Mouse (Mus musculus): ENCODE measurements around the gene Psme3.

DNA sequence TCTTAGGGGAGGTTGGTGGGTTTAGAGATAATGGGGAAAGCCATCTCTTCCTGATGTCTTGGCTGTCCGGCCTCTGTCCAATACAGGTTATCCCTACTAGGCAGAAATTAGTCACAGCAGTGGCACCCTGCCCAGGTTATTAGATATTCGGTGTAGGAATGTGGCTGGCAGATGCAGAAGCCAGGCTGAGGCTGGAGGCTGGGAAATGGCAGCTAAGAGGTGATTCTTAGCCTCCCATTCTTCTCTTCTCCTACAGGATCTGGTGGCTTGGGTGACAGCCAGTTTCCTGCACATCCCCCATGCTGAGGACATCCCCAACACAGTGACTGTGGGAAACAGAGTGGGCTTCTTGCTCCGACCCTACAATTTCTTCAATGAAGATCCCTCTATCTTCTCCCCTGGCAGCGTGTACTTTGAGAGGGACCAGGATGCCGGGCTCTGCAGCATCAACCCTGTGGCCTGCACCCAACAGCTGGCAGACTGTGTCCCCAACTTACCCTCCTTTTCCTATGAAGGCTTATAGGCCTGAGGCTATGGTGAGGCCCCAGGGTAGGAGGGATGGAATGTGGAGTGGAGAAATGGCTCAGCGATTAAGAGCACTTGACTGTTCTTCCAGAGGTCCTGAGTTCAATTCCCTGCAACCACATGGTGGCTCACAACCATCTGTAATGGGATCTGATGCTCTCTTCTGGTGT, 13.1 kb downstream of the Psme3 start:
- TF ChIP-seq CTCF (IDR thresholded peaks at IDR 0.05; ENCODE audit: low read depth, low read length) = no peak
- no peak for TF ChIP-seq TAL1 (conservative IDR thresholded peaks at IDR 0.05; ENCODE audit: low read depth, low read length)
- no peak for TF ChIP-seq GATA2 (IDR thresholded peaks at IDR 0.05; ENCODE audit: borderline replicate concordance, low read depth, low read length)
- TF ChIP-seq GATA1 (IDR thresholded peaks at IDR 0.05; ENCODE audit: borderline replicate concordance, low read length) = no peak
- no peak for TF ChIP-seq POLR2AphosphoS5 (IDR thresholded peaks at IDR 0.05; ENCODE audit: insufficient replicate concordance, low read depth, low read length)
